Mouse (Mus musculus): ENCODE data around the gene Ly6g6e. TPM values are rescaled to one million over a fixed set of nuclear protein-coding genes. Genes with fewer than 3 reads are reported as not detected.

Gene Ly6g6e
- polyA plus RNA-seq, 1 experiment, result 17.0 TPM

Other genes starting within 250 kb of the Ly6g6e start
- 56.5 and 60.0 TPM in 2 replicates for gene Stk19, start 240.0 kb upstream of the Ly6g6e start, polyA plus RNA-seq (2012; rRNA removed)
- 45.2 and 55.1 TPM in 2 replicates for gene Dxo, start 239.9 kb upstream of the Ly6g6e start, polyA plus RNA-seq (2012; rRNA removed)
- gene Skiv2l, start 226.7 kb upstream of the Ly6g6e start, polyA plus RNA-seq (2012; rRNA removed), result 114 and 120 TPM in 2 replicates
- gene Nelfe, start 226.5 kb upstream of the Ly6g6e start, polyA plus RNA-seq (2012; rRNA removed), result 24.5 and 28.4 TPM in 2 replicates
- 16.7 and 26.4 TPM in 2 replicates for gene Cfb, start 214.4 kb upstream of the Ly6g6e start, polyA plus RNA-seq (2012; rRNA removed)
- 31.4 and 37.2 TPM in 2 replicates for gene Zbtb12, start 197.4 kb upstream of the Ly6g6e start, polyA plus RNA-seq (2012; rRNA removed)
- 0.06 TPM in 1 of 2 replicates, not detected in the other for gene Gm20547, start 194.9 kb upstream of the Ly6g6e start, polyA plus RNA-seq (2012; rRNA removed)
- gene C2, start 178.6 kb upstream of the Ly6g6e start, polyA plus RNA-seq (2012; rRNA removed), result 44.6 and 48.4 TPM in 2 replicates
- gene Ehmt2, start 178.4 kb upstream of the Ly6g6e start, polyA plus RNA-seq (2012; rRNA removed), result 397 and 463 TPM in 2 replicates
- gene Slc44a4, start 162.4 kb upstream of the Ly6g6e start, polyA plus RNA-seq (2012; rRNA removed), result 10.4 and 10.5 TPM in 2 replicates
- 41.7 and 43.1 TPM in 2 replicates for gene Neu1, start 145.6 kb upstream of the Ly6g6e start, polyA plus RNA-seq (2012; rRNA removed)
- gene Hspa1b, start 117.7 kb upstream of the Ly6g6e start, polyA plus RNA-seq (2012; rRNA removed), result 132 and 153 TPM in 2 replicates
- 1.1 TPM in 1 of 2 replicates, not detected in the other for gene Gm20481, start 107.0 kb upstream of the Ly6g6e start, polyA plus RNA-seq (2012; rRNA removed)
- gene Hspa1a, start 104.7 kb upstream of the Ly6g6e start, polyA plus RNA-seq (2012; rRNA removed), result 71.2 and 74.4 TPM in 2 replicates
- 0.28 and 0.47 TPM in 2 replicates for gene Hspa1l, start 104.2 kb upstream of the Ly6g6e start, polyA plus RNA-seq (2012; rRNA removed)
- 107 and 128 TPM in 2 replicates for gene Lsm2, start 95.0 kb upstream of the Ly6g6e start, polyA plus RNA-seq (2012; rRNA removed)
- 349 and 387 TPM in 2 replicates for gene Vars, start 75.9 kb upstream of the Ly6g6e start, polyA plus RNA-seq (2012; rRNA removed)
- gene Vwa7, start 60.3 kb upstream of the Ly6g6e start, polyA plus RNA-seq (2012; rRNA removed), result 1.6 and 1.7 TPM in 2 replicates
- gene Sapcd1, start 48.9 kb upstream of the Ly6g6e start, polyA plus RNA-seq (2012; rRNA removed), result 2.2 and 3.1 TPM in 2 replicates
- gene Msh5, start 30.2 kb upstream of the Ly6g6e start, polyA plus RNA-seq (2012; rRNA removed), result 2.8 and 3.2 TPM in 2 replicates
- gene Clic1, start 26.9 kb upstream of the Ly6g6e start, polyA plus RNA-seq (2012; rRNA removed), result 134 and 150 TPM in 2 replicates
- 113 and 116 TPM in 2 replicates for gene Ddah2, start 17.9 kb upstream of the Ly6g6e start, polyA plus RNA-seq (2012; rRNA removed)
- gene Ly6g6c, start 11.5 kb upstream of the Ly6g6e start, polyA plus RNA-seq (2012; rRNA removed), result not detected in 2 replicates
- gene Mpig6b, start 10.7 kb upstream of the Ly6g6e start, polyA plus RNA-seq (2012; rRNA removed), result 0.25 and 0.36 TPM in 2 replicates
- 7.4 and 8.5 TPM in 2 replicates for gene Ly6g6d, start 1.2 kb downstream of the Ly6g6e start, polyA plus RNA-seq (2012; rRNA removed)
- gene Ly6g6f, start 8.7 kb downstream of the Ly6g6e start, polyA plus RNA-seq (2012; rRNA removed), result not detected in 2 replicates
- gene Abhd16a, start 12.4 kb downstream of the Ly6g6e start, polyA plus RNA-seq (2012; rRNA removed), result 223 and 260 TPM in 2 replicates
- gene Ly6g5c, start 31.4 kb downstream of the Ly6g6e start, polyA plus RNA-seq (2012; rRNA removed), result not detected in 2 replicates
- 1.5 and 2.3 TPM in 2 replicates for gene Ly6g5b, start 38.5 kb downstream of the Ly6g6e start, polyA plus RNA-seq (2012; rRNA removed)
- 17.4 and 20.2 TPM in 2 replicates for gene Gpank1, start 44.6 kb downstream of the Ly6g6e start, polyA plus RNA-seq (2012; rRNA removed)
- 246 and 449 TPM in 2 replicates for gene Csnk2b, start 45.2 kb downstream of the Ly6g6e start, polyA plus RNA-seq (2012; rRNA removed)
- 7.9 and 13.4 TPM in 2 replicates for gene D17H6S53E, start 49.5 kb downstream of the Ly6g6e start, polyA plus RNA-seq (2012; rRNA removed)
- gene Apom, start 55.1 kb downstream of the Ly6g6e start, polyA plus RNA-seq (2012; rRNA removed), result 0.16 and 0.37 TPM in 2 replicates
- gene Bag6, start 58.3 kb downstream of the Ly6g6e start, polyA plus RNA-seq (2012; rRNA removed), result 379 and 401 TPM in 2 replicates
- 592 and 637 TPM in 2 replicates for gene Prrc2a, start 88.0 kb downstream of the Ly6g6e start, polyA plus RNA-seq (2012; rRNA removed)
- 1.4 and 1.9 TPM in 2 replicates for gene Aif1, start 99.2 kb downstream of the Ly6g6e start, polyA plus RNA-seq (2012; rRNA removed)
- gene Lst1, start 111.5 kb downstream of the Ly6g6e start, polyA plus RNA-seq (2012; rRNA removed), result 15.6 and 19.9 TPM in 2 replicates
- gene Ltb, start 117.5 kb downstream of the Ly6g6e start, polyA plus RNA-seq (2012; rRNA removed), result 4.6 and 6.7 TPM in 2 replicates
- gene Tnf, start 125.1 kb downstream of the Ly6g6e start, polyA plus RNA-seq (2012; rRNA removed), result 0.62 and 0.77 TPM in 2 replicates
- gene Lta, start 128.4 kb downstream of the Ly6g6e start, polyA plus RNA-seq (2012; rRNA removed), result 0.16 and 0.36 TPM in 2 replicates
- gene Gm16181, start 143.9 kb downstream of the Ly6g6e start, polyA plus RNA-seq (2012; rRNA removed), result not detected in 2 replicates
- 6.9 and 13.4 TPM in 2 replicates for gene Atp6v1g2, start 156.8 kb downstream of the Ly6g6e start, polyA plus RNA-seq (2012; rRNA removed)
- gene Nfkbil1, start 158.9 kb downstream of the Ly6g6e start, polyA plus RNA-seq (2012; rRNA removed), result 42.9 and 64.2 TPM in 2 replicates
- 360 and 468 TPM in 2 replicates for gene Ddx39b, start 164.8 kb downstream of the Ly6g6e start, polyA plus RNA-seq (2012; rRNA removed)
- gene H2-D1, start 185.8 kb downstream of the Ly6g6e start, polyA plus RNA-seq (2012; rRNA removed), result 422 and 558 TPM in 2 replicates
- not detected in 2 replicates for gene H2-Q1, start 243.5 kb downstream of the Ly6g6e start, polyA plus RNA-seq (2012; rRNA removed)